Mouse (Mus musculus) lung, postnatal 0 days (tissue): ENCODE results near the gene Med13l.

Experiments
- CTCF ChIP-seq: IDR thresholded peaks from 2 replicates; pipeline ENCODE4 v1.5.1; 2016; ENCODE audit warnings: antibody characterized with exemption, mild to moderate bottlenecking
- EP300 ChIP-seq: IDR thresholded peaks from 2 replicates; pipeline ENCODE4 v1.6.1; 2016; ENCODE audit warnings: antibody characterized with exemption, mild to moderate bottlenecking, control low read depth

DNA sequence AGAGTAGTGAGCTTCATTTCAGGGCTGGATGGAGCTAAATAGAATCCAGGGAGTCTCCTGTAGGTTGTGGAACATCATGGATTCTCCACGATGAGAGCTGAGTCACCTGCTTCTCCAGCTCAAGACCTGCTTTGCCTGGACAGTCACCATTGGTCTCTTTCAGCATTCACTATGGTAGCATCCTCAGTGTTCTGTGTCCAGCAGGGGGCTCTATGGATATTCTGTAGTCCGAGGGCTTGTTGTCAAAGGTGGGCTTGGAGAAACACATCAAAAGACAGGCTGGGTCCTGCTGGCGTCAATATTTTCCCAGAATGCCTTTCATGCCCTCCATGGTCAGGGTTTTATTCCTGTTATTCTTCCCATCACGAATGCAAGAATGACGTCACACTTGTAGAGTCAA is 251.2 kb downstream of the Med13l start:
- TF ChIP-seq CTCF (peak; percentile 51), EP300 (no peak)
